Mouse (Mus musculus): Measurements from ENCODE around the gene Osbp.
"Not testable (repeated sequence)": the region's sequence is repeated elsewhere in the genome, so short reads cannot be mapped to it uniquely, and the experiment has no call there.

The Osbp gene

DNA sequence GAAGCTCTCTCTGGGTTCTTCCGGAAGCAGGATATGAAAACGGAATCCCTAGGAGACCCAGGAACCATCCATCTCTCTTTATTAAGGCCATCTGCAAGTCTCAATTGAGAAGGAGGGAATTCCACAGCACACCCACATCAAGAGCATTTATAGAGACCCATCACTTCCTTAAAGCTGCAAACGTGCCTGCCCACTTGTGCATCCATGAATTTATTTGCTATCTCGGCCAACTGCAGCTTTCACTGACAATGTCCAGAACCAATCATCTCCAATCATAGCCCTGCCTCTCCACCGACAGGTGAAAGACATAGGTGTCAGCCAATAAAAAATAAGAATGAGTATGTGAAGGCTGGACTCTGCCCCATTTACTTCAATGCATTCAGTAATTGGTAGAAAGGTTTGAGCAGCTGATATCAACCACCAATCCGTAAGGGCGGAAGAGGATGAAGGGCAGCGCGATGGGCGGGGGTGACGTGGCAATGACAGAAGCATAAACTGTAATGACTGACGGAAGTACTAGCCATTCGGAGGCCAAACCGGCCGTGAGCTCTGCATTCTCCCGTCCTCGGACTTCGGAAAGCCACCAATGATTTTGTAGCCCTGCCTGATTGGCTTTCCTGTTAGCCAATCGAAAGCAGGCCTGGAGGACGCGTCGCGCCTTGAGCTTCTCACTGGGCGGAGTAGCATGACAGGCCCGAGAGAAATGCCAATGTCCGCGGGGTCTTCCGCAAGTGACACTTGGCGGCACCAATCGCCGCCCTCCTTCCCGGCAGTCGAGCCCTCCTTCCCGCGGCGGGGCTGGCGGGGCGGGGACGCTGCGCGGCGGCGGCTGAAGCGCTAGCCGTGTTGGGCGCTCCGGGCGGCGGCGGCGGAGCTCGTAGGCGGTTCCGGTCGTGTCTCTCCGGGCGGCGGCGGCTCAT lies at the start of gene Osbp:
TSS of gene Osbp (plus strand) at position 919 of the 920 bp plus-strand sequence.
- CTCF ChIA-PET = interaction anchor here (0.5 to 1.8 kb wide), 17 partner anchors 11 to 1624 kb away, joined by 3 to 9 read pairs (median 4); partner anchors contain the start of gene Patl1 (in 1 of the 4)
- POLR2A ChIA-PET = interaction anchor here (0.6 to 5.1 kb wide), 98 partner anchors 9 to 1440 kb away, joined by 3 to 122 read pairs (median 5); partner anchors contain the start of genes Patl1 (in 3 of the 4), Stx3 (in 2 of the 4), Ccdc86 (in 1 of the 4) and Cpsf7 (in 1 of the 4)

DNA sequence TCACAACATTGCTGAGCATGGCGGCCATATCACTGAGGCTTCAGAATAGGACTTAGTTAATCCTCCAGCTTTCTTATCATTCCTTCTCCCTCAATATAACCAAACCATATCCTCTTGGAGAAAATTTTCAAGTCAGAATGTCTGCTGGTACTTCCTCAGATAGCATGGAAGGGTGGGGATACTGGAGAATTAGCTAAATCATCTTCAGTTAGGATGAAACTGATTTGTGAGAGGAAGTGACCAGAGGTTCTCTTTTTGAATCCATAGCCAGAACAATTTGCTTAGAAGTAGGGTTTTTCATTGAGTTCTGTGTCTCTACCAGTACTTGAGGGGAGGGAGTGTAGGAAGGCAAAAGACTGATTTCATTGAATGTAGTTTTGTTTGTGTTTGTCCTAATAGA lies 43.7 kb upstream of the Osbp start:
- CTCF ChIA-PET = interaction anchor here in 1 of 4 experiments (1.1 kb wide), 1 partner anchor 10 kb away, joined by 3 read pairs; no protein-coding TSS in a partner anchor
- POLR2A ChIA-PET = interaction anchor here in 2 of 4 experiments (0.8 to 5.9 kb wide), 7 partner anchors 8 to 43 kb away, joined by 3 to 46 read pairs (median 4); partner anchors contain the start of gene Patl1 (in 2 of the 2)

DNA sequence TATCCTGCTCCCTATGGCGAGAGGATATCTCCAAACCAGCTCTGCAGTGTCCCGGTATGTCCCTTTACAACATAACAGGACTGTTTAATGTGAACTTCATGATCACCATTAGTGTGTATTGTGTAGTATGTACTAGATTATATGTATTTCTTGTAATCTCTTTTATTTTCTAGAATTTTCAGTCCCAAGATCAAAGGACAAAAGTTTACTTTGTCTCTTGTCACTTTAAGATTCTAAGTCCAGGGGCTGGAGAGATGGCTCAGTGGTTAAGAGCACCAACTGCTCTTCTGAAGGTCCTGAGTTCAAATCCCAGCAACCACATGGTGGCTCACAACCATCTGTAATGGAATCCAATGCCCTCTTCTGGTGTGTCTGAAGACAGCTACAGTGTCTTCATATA lies 43.2 kb upstream of the Osbp start:
- CTCF ChIA-PET = not testable (repeated sequence)
- POLR2A ChIA-PET = interaction anchor here in 2 of 4 experiments (1.2 to 5.9 kb wide), 6 partner anchors 9 to 115 kb away, joined by 3 to 46 read pairs (median 6); partner anchors contain the start of gene Patl1 (in 2 of the 2)

DNA sequence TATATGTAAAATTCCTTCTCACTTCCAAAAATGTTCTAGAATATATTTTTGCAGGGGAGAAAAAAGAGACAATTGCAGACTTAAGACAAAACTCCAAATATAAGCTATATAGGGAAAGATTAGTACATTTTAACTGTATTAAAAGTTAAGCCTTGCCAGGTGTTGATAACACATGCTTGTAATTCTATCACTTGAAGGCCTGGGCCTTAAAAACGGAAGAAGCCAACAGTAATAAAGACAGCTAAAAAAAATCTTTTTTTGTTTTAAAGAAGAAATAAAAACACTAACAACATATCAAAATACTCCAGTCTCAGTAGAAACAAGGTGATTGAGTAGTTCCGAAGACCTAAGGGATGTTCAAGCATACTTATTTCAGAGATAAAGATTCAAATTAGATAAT lies 39.4 kb upstream of the Osbp start:
- CTCF ChIA-PET = no interaction called here
- POLR2A ChIA-PET = interaction anchor here in 1 of 4 experiments (0.8 to 5.9 kb wide), 4 partner anchors 10 to 37 kb away, joined by 3 to 46 read pairs (median 3); partner anchors contain the start of gene Patl1

DNA sequence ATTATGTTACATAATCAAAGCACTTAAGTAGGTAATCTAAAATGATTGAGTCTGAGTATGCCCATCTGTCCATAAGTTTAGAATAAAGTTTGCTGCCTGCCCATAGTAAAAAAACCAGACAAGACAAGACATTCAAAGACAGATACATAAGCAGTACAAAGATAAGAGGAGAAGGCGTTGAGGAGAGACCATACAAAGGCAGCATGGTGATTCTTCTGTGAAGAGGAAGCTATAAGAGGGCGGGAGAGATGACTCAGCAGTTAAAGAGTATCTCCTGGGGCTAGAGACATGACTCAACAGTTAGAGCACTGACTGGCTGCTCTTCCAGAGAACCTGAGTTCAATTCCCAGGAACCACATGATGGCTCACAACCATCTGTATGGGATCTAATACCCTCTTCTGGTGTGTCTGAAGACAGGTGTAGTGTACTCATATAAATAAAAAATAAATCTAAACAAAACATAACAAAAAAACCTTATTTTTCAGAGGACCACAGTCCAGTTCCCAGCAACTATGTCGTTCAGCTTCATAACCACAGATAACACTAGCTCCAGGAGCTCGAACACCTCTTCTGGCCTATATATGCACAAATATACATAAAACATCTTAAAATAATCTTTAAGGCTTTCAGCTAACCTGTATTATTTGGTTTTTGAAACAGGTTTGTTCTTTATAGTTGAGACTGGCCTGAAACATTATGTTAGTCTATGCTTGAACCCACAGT lies 37.6 kb upstream of the Osbp start:
- POLR2A ChIA-PET = interaction anchor here in 3 of 4 experiments (0.6 to 3.9 kb wide), 20 partner anchors 8 to 121 kb away, joined by 3 to 44 read pairs (median 3); partner anchors contain the start of genes Osbp (in 2 of the 3), Patl1 (in 2 of the 3) and Stx3 (in 1 of the 3)
- CTCF ChIA-PET = no interaction called here

DNA sequence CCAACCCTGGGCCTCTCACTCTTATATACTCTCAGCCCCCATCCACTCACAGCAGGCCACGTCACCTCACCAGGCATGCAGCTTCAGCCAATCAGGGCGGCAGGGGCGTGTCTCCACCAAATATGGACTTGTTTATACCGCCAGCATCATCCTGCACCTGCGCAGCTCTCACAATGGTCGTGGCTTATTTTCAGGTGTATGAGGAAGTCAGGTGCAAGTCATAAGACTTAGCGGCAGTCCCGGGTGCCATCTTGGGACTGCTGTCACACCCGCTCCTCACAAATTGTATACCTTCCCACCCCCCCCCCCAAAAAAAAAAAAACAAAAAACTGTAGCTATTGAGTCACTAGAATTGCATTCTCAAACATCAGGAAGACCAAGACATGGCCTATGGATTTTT lies 19.3 kb upstream of the Osbp start:
- POLR2A ChIA-PET = interaction anchor here (0.6 to 2.6 kb wide), 27 partner anchors 9 to 1032 kb away, joined by 3 to 34 read pairs (median 3); partner anchors contain the start of genes Osbp (in 3 of the 4), Patl1 (in 2 of the 4) and Stx3 (in 1 of the 4)
- CTCF ChIA-PET = interaction anchor here in 2 of 4 experiments (0.6 to 1.1 kb wide), 2 partner anchors 8 to 19 kb away, joined by 4 to 6 read pairs; no protein-coding TSS in a partner anchor

DNA sequence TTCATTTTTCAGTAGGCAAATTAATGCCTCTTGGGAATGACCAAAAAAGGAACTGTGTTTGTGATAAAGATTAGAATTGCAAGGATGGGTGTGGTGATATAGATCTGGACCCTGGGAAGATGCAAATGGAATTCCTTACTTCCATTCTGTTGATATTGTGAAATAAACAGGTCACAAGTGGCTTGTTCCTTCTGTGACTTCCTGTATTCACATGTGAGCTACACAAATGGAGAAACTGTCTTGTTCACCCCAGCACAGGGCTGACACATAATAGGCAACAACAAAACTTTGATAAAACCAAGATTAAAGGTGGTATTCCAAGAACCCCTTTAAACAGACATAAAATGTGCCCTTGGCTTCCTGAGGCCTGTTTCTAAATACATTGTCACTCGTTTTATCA lies 15.9 kb upstream of the Osbp start:
- ChIA-PET POLR2A (interaction anchor here in 3 of 4 experiments (0.5 to 8.4 kb wide), 15 partner anchors 8 to 131 kb away, joined by 3 to 122 read pairs (median 4); partner anchors contain the start of genes Osbp (in 3 of the 3), Patl1 (in 1 of the 3) and Stx3 (in 1 of the 3)), CTCF (interaction anchor here in 1 of 4 experiments (0.7 kb wide), 1 partner anchor 967 kb away, joined by 6 read pairs; no protein-coding TSS in a partner anchor)

DNA sequence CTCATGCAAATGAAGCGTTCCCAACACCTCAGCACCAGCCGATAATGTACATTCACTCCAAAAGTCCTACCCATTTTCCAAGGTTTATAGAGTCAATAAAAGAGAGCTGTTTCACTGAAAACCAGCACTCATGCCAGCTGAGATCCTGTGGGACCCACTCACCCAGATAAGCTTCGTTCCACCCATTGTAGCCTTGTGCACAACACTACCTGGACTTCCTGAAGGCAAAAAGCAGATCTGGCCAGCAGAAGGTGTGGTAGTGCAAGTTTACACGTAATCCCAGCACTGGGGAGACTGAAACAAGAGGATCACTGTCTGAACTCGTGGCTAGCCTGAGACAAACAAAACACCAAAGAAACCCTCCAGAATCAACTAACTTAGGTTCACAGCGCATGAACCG lies 15.0 kb upstream of the Osbp start:
- ChIA-PET CTCF (interaction anchor here in 2 of 4 experiments (0.6 to 1.0 kb wide), 2 partner anchors 14 to 20 kb away, joined by 3 read pairs; no protein-coding TSS in a partner anchor), POLR2A (interaction anchor here in 3 of 4 experiments (0.6 to 8.4 kb wide), 17 partner anchors 8 to 132 kb away, joined by 3 to 122 read pairs (median 3); partner anchors contain the start of genes Osbp (in 3 of the 3), Patl1 (in 1 of the 3) and Stx3 (in 1 of the 3))

DNA sequence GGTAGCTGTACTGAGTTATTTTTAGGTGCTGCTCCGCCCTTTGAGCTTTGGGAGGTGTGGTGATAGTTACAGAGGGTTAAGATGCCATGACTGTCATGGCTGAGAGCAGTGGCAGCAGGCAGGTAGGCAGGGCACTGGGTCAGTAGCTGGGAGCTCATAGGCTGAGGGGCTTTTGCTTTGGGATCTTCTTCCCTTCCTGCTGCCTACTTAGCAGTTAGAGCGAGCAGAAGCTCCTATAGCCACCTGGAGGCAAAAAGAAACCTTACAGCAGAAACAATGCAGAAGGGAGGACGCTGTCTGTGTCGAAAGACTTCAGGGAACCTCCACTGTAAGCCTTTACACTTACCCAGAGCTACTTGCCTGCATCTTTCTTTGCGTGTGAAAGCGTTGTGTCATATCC lies 11.5 kb upstream of the Osbp start:
- CTCF ChIA-PET = interaction anchor here in 3 of 4 experiments (0.6 to 3.3 kb wide), 7 partner anchors 10 to 486 kb away, joined by 3 to 17 read pairs (median 5); partner anchors contain the start of gene Osbp (in 1 of the 3)
- POLR2A ChIA-PET = interaction anchor here (0.6 to 8.4 kb wide), 21 partner anchors 10 to 136 kb away, joined by 3 to 122 read pairs (median 4); partner anchors contain the start of genes Osbp (in 3 of the 4) and Patl1 (in 2 of the 4)

DNA sequence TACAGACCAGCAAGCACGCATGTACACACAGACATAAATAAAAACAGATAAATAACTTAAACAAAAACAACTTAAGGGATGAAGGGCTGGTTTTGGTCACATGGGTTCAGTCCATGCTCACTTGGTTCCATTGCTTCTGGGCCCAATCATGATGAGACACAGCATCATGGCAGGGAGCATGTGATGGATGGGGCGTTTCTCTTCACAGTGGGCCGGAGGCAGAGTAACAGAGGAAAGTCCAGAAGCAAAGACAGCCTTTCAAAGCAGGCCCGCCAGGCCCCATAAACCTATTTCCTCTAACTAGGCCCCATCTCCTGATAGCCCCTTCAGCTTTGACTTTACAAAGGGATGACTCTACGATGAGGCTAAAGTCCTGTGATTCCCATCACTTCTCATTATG lies 9.1 kb upstream of the Osbp start:
- ChIA-PET CTCF (no interaction called here), POLR2A (interaction anchor here in 2 of 4 experiments (1.0 to 8.4 kb wide), 8 partner anchors 8 to 44 kb away, joined by 3 to 122 read pairs (median 4); partner anchors contain the start of genes Osbp (in 2 of the 2) and Patl1 (in 1 of the 2))

DNA sequence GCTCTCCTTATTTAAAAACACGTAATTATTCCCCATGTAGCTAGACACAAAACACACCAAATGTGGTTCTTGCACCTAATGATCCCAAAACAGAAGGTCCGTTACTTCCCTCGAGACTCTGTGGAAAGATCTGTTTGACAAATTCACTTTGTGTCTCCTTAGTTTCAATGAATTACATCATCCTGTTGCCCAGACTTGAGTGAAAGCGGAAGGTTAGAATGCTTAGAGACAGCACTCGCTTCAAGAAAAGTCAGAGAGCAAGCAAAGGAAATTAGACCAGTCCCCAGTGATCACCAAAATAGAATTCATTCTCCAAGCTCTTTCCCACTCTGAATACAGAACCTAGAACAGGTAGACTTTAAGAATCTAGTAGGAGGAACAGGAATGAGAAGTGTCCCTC lies 8.3 kb upstream of the Osbp start:
- POLR2A ChIA-PET = interaction anchor here in 2 of 4 experiments (1.1 to 8.4 kb wide), 6 partner anchors 7 to 42 kb away, joined by 3 to 122 read pairs (median 6); partner anchors contain the start of gene Osbp (in 2 of the 2)

DNA sequence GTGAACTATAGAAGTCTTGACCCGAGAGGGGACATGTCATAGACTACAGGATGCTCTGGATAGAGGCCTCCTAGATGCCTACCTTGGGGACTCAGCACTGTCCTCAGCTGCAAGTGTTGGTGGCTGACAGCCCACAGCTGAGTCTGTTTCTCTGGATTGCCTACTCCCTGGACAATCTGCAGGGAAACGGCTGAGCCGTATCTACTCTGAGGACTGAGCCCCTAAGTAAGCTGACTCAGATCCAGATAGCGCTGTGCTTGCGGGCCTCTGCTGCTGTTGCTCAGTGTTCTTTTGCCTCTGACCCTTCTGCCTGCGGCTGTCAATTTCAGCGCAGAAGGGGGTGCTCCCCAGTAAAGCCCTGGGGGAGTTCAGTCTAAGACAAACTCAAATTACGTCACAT lies 7.9 kb upstream of the Osbp start:
- POLR2A ChIA-PET = interaction anchor here in 2 of 4 experiments (1.1 to 8.4 kb wide), 4 partner anchors 7 to 43 kb away, joined by 3 to 122 read pairs (median 3); partner anchors contain the start of gene Osbp (in 1 of the 2)
- CTCF ChIA-PET = no interaction called here

More for the DNA sequence above, 8.3 kb upstream of the Osbp start:
- CTCF ChIA-PET = no interaction called here

DNA sequence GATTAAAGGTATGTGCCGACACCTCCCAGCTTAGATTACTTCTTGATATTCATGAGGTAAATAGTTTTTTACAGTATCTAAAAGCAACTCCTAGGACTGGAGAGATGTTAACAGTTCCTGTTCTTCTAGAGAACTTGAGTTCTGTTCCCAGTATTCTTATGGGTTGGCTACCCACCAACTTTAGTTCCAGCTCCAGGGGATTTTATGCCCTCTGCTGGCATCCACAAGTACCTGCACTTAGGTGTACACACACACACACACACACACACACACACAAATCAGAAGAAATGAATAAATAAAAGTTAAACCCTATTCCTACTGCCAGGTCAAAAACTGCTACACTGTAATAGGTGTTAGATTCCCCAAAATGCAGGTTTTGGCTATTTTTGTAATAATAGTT lies 1.5 kb upstream of the Osbp start:
- CTCF ChIA-PET = interaction anchor here in 3 of 4 experiments (0.7 to 1.8 kb wide), 7 partner anchors 11 to 1623 kb away, joined by 3 to 9 read pairs (median 4); partner anchors contain the start of gene Patl1 (in 1 of the 3)
- POLR2A ChIA-PET = interaction anchor here in 3 of 4 experiments (0.7 to 5.1 kb wide), 49 partner anchors 9 to 1439 kb away, joined by 3 to 122 read pairs (median 10); partner anchors contain the start of genes Patl1 (in 3 of the 3), Stx3 (in 2 of the 3), Cpsf7 (in 1 of the 3) and Dtx4 (in 1 of the 3)

DNA sequence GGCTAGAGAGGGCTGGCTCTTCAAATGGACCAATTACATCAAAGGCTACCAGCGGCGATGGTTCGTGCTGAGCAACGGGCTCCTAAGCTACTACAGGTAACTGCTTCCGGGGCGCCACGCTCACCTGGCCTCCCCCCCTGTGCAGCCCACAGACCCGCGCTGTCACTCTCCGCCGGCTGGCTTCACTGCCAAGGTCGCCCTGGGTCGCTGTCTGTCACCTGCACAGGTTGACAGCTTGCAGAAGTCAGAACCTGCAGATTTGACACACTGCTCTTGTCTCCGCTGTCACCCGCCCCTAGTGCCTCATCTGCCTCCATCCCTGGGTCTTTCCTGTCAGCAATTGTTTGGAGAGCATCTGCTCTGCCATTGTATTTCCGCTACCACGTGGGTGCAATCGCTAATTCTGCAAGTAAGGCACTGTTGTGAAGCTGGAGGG lies 478 bp downstream of the Osbp start:
- ChIA-PET POLR2A (interaction anchor here in 3 of 4 experiments (0.7 to 5.1 kb wide), 35 partner anchors 10 to 1362 kb away, joined by 3 to 122 read pairs (median 14); partner anchors contain the start of genes Patl1 (in 3 of the 3) and Stx3 (in 1 of the 3)), CTCF (interaction anchor here in 1 of 4 experiments (1.3 to 1.7 kb wide), 2 partner anchors 12 to 25 kb away, joined by 5 to 8 read pairs; no protein-coding TSS in a partner anchor)

DNA sequence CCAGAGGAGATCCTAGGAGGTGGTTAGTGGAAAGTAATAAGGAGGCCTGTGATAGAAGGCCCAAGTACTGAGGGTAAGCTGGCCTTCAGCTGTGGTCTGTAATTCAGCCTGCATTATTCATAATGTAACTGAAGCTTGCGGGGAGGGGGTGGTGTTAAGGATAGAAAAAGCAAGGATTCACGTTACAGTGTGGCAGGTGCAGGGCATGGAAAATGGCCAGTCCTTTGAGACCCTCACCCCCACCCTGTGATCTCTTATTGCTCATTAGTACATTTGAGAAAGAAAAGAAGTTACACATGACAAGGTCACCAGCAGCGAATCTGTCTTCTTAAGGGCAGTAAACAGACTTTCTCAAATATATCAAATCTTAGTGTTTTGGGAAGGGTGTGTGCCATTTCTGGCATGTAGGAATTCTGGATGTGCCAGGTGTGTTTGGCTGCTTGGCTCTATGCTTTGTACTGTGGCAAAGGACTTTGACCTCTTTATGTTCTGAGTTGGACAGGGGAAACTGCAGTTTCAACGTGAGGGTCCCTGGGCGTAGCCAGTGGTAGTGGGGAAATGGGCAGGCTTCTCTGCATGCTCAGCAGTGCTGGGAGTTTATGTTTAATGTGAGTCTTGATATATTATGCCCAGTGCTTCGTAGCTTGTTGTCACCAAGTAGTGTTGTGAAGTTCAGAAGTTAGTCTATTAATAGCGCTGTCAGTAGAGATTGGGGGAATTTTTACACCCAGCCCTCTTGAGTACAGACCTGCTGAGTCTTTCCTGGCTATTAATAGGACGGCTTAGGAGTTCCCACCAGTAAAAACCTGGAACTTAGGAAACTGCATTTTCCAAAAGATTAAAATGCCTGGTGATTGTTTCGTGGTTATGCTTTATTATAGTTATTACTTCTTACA lies 3.7 kb downstream of the Osbp start:
- ChIA-PET POLR2A (interaction anchor here in 2 of 4 experiments (0.6 to 3.4 kb wide), 12 partner anchors 9 to 204 kb away, joined by 3 to 13 read pairs (median 4); no protein-coding TSS in a partner anchor), CTCF (interaction anchor here in 1 of 4 experiments (0.6 to 0.8 kb wide), 2 partner anchors 9 to 13 kb away, joined by 3 read pairs; no protein-coding TSS in a partner anchor)

Data from embryonic stem cell, embryonic (primary cell).